Mouse (Mus musculus): Measurements from ENCODE around the gene Ube2l6. TPM values are rescaled to one million over a fixed set of nuclear protein-coding genes. Genes with fewer than 3 reads are reported as not detected.

Gene Ube2l6
- 4.7 TPM for polyA plus RNA-seq (2021)

GRCm38 (mm10) chr2:84798493-84798921, at the start of gene Ube2l6:
Gene Ube2l6 (plus strand): TSS chr2:84798828.
- DNase-seq (ENCODE audit: low read depth, low spot score) (no peak), ATAC-seq (peak; percentile 56)
- POLR2A ChIA-PET, result interaction anchor here (0.6 kb wide), 1 partner anchor 94 kb away, joined by 3 read pairs; no protein-coding TSS in a partner anchor
- no peak for TF ChIP-seq CTCF (IDR thresholded peaks at IDR 0.05)
- H3K27me3 ChIP-seq, result no peaks in the 10 kb centered on the region
- in situ Hi-C loops (cut with MboI; ENCODE audit: low pct_unique_long_range_greater_than_20kb), result no loop called here
- CTCF ChIA-PET, result interaction anchor here (0.7 to 3.1 kb wide), 11 partner anchors 9 to 58 kb away, joined by 3 to 21 read pairs (median 4); no protein-coding TSS in a partner anchor

GRCm38 (mm10) chr2:84750115-84750514, 48.5 kb upstream of the Ube2l6 start:
- ChIA-PET POLR2A (interaction anchor here (1.1 kb wide), 1 partner anchor 9 kb away, joined by 3 read pairs; no protein-coding TSS in a partner anchor), CTCF (interaction anchor here (1.2 to 3.3 kb wide), 5 partner anchors 8 to 60 kb away, joined by 3 to 13 read pairs (median 5); partner anchors contain the start of gene Ube2l6)
- DNase-seq (ENCODE audit: low read depth, low spot score) (no peak), ATAC-seq (no peak)
- H3K27me3 ChIP-seq, result peaks cover 18% of the 10 kb centered on the region
- in situ Hi-C loops (cut with MboI; ENCODE audit: low pct_unique_long_range_greater_than_20kb), result no loop called here
- no peak for TF ChIP-seq CTCF (IDR thresholded peaks at IDR 0.05)

GRCm38 (mm10) chr2:84756245-84756644, 42.4 kb upstream of the Ube2l6 start:
- ATAC-seq, result no peak
- in situ Hi-C loops (cut with MboI; ENCODE audit: low pct_unique_long_range_greater_than_20kb), result no loop called here
- TF ChIP-seq CTCF (IDR thresholded peaks at IDR 0.05), result no peak
- peaks cover 6% of the 10 kb centered on the region for H3K27me3 ChIP-seq
- ChIA-PET POLR2A (interaction anchor here (1.4 kb wide), 1 partner anchor 12 kb away, joined by 3 read pairs; no protein-coding TSS in a partner anchor), CTCF (interaction anchor here (1.1 to 4.6 kb wide), 4 partner anchors 10 to 155 kb away, joined by 3 to 21 read pairs (median 5); no protein-coding TSS in a partner anchor)
- DNase-seq (ENCODE audit: low read depth, low spot score), result no peak

GRCm38 (mm10) chr2:84757026-84757682, 41.5 kb upstream of the Ube2l6 start:
- H3K27me3 ChIP-seq, result peaks cover 6% of the 10 kb centered on the region
- in situ Hi-C loops (cut with MboI; ENCODE audit: low pct_unique_long_range_greater_than_20kb), result no loop called here
- ATAC-seq (no peak), DNase-seq (ENCODE audit: low read depth, low spot score) (no peak)
- no peak for TF ChIP-seq CTCF (IDR thresholded peaks at IDR 0.05)
- ChIA-PET CTCF (interaction anchor here (0.9 to 2.8 kb wide), 3 partner anchors 15 to 35 kb away, joined by 3 to 10 read pairs (median 4); no protein-coding TSS in a partner anchor), POLR2A (interaction anchor here (1.4 to 2.1 kb wide), 2 partner anchors 9 to 13 kb away, joined by 3 to 6 read pairs; no protein-coding TSS in a partner anchor)

GRCm38 (mm10) chr2:84758542-84759127, 40.0 kb upstream of the Ube2l6 start:
- peak; percentile 74 for TF ChIP-seq CTCF (IDR thresholded peaks at IDR 0.05)
- DNase-seq (ENCODE audit: low read depth, low spot score) (no peak), ATAC-seq (peak; percentile 76)
- ChIA-PET POLR2A (interaction anchor here (2.1 kb wide), 1 partner anchor 10 kb away, joined by 6 read pairs; no protein-coding TSS in a partner anchor), CTCF (interaction anchor here (0.6 to 2.8 kb wide), 15 partner anchors 9 to 85 kb away, joined by 3 to 10 read pairs (median 4); partner anchors contain the start of genes Gm19426, Gm28635, Med19 and Ube2l6)
- H3K27me3 ChIP-seq, result peaks cover 2% of the 10 kb centered on the region
- in situ Hi-C loops (cut with MboI; ENCODE audit: low pct_unique_long_range_greater_than_20kb), result no loop called here

- ChIA-PET POLR2A (no interaction called here), CTCF (interaction anchor here (1.4 kb wide), 1 partner anchor 15 kb away, joined by 4 read pairs; no protein-coding TSS in a partner anchor)
- ATAC-seq (no peak), DNase-seq (ENCODE audit: low read depth, low spot score) (no peak)
- in situ Hi-C loops (cut with MboI; ENCODE audit: low pct_unique_long_range_greater_than_20kb), result no loop called here
- peaks cover 8% of the 10 kb centered on the region for H3K27me3 ChIP-seq
- no peak for TF ChIP-seq CTCF (IDR thresholded peaks at IDR 0.05)
Measured at GRCm38 (mm10) chr2:84760777-84761176, 37.9 kb upstream of the Ube2l6 start.

- in situ Hi-C loops (cut with MboI; ENCODE audit: low pct_unique_long_range_greater_than_20kb), result no loop called here
- CTCF ChIA-PET, result interaction anchor here (1.4 kb wide), 1 partner anchor 15 kb away, joined by 4 read pairs; no protein-coding TSS in a partner anchor
- DNase-seq (ENCODE audit: low read depth, low spot score) (no peak), ATAC-seq (no peak)
- TF ChIP-seq CTCF (IDR thresholded peaks at IDR 0.05), result no peak
- H3K27me3 ChIP-seq, result peaks cover 8% of the 10 kb centered on the region
- POLR2A ChIA-PET, result no interaction called here
Measured at GRCm38 (mm10) chr2:84761309-84761708, 37.3 kb upstream of the Ube2l6 start.

GRCm38 (mm10) chr2:84761840-84762239, 36.8 kb upstream of the Ube2l6 start:
- no peak for DNase-seq (ENCODE audit: low read depth, low spot score)
- ATAC-seq, result no peak
- ChIA-PET POLR2A (interaction anchor here (0.7 kb wide), 1 partner anchor 806 kb away, joined by 7 read pairs; no protein-coding TSS in a partner anchor), CTCF (interaction anchor here (1.4 kb wide), 1 partner anchor 16 kb away, joined by 4 read pairs; no protein-coding TSS in a partner anchor)
- in situ Hi-C loops (cut with MboI; ENCODE audit: low pct_unique_long_range_greater_than_20kb), result no loop called here
- no peak for TF ChIP-seq CTCF (IDR thresholded peaks at IDR 0.05)
- H3K27me3 ChIP-seq, result peaks cover 8% of the 10 kb centered on the region

GRCm38 (mm10) chr2:84762295-84762694, 36.3 kb upstream of the Ube2l6 start:
- TF ChIP-seq CTCF (IDR thresholded peaks at IDR 0.05), result no peak
- DNase-seq (ENCODE audit: low read depth, low spot score) (no peak), ATAC-seq (no peak)
- POLR2A ChIA-PET, result interaction anchor here (0.7 kb wide), 1 partner anchor 805 kb away, joined by 7 read pairs; no protein-coding TSS in a partner anchor
- in situ Hi-C loops (cut with MboI; ENCODE audit: low pct_unique_long_range_greater_than_20kb), result no loop called here
- CTCF ChIA-PET, result interaction anchor here (1.1 to 1.7 kb wide), 2 partner anchors 23 to 37 kb away, joined by 4 read pairs; partner anchors contain the start of gene Ube2l6
- H3K27me3 ChIP-seq, result peaks cover 8% of the 10 kb centered on the region

GRCm38 (mm10) chr2:84762818-84763217, 35.8 kb upstream of the Ube2l6 start:
- no peak for ATAC-seq
- in situ Hi-C loops (cut with MboI; ENCODE audit: low pct_unique_long_range_greater_than_20kb), result no loop called here
- ChIA-PET CTCF (interaction anchor here (1.1 to 1.7 kb wide), 2 partner anchors 24 to 36 kb away, joined by 4 read pairs; partner anchors contain the start of gene Ube2l6), POLR2A (no interaction called here)
- no peak for TF ChIP-seq CTCF (IDR thresholded peaks at IDR 0.05)
- no peak for DNase-seq (ENCODE audit: low read depth, low spot score)
- peaks cover 8% of the 10 kb centered on the region for H3K27me3 ChIP-seq

All from Patski (cell line).